Mouse (Mus musculus) MEL (cell line): ENCODE data around the gene Lpxn. TPM values are rescaled to one million over a fixed set of nuclear protein-coding genes. Genes with fewer than 3 reads are reported as not detected.

ENCODE experiments used
- DNase-seq: peaks from one replicate; pipeline ENCODE4 v3.0.0; 2011; ENCODE audit warnings: low read depth, low spot score
- H3K27ac ChIP-seq: 2 replicates; pipeline ENCODE4 v1.5.1; 2012; ENCODE audit warnings: low read depth, mild to moderate bottlenecking, control low read depth, low read length, moderate library complexity; ENCODE audit not compliant: control insufficient read depth
- H3K27me3 ChIP-seq, 2 experiments: fragments of 150-350 bp in 1 of 2; sonication (generic) in 1 of 2; 2 replicates each; pipeline ENCODE4 v1.6.1; 2012; ENCODE audit warnings: low read length in 2 of 2, mild to moderate bottlenecking in 2 of 2, improper control_type of control experiment in 1 of 2, moderate library complexity in 1 of 2; ENCODE audit not compliant: insufficient read depth in 2 of 2, control insufficient read depth in 1 of 2
- H3K36me3 ChIP-seq, 2 experiments: 2 replicates each; pipeline ENCODE4 v1.6.1; 2012 to 2014; ENCODE audit warnings: low read length in 2 of 2, improper control_type of control experiment in 1 of 2, inconsistent platforms in 1 of 2, mild to moderate bottlenecking in 1 of 2; ENCODE audit not compliant: insufficient read depth in 2 of 2, control insufficient read depth in 1 of 2
- H3K4me1 ChIP-seq, 2 experiments: fragments of 150-350 bp in 1 of 2; sonication (generic) in 1 of 2; 2 replicates each; pipeline ENCODE4 v1.6.1; 2012; ENCODE audit warnings: low read length in 2 of 2, improper control_type of control experiment in 1 of 2, mild to moderate bottlenecking in 1 of 2; ENCODE audit not compliant: insufficient read depth in 2 of 2, control insufficient read depth in 1 of 2
- H3K4me3 ChIP-seq, 2 experiments: fragments of 150-350 bp in 1 of 2; sonication (generic) in 1 of 2; 2 replicates each; pipeline ENCODE4 v1.5.1; 2012; ENCODE audit warnings: low read depth in 2 of 2, low read length in 2 of 2, mild to moderate bottlenecking in 2 of 2, moderate library complexity in 2 of 2, control low read depth in 1 of 2, improper control_type of control experiment in 1 of 2; ENCODE audit not compliant: control insufficient read depth in 1 of 2, insufficient read depth in 1 of 2
- H3K79me2 ChIP-seq: 2 replicates; pipeline ENCODE4 v1.6.1; 2012; ENCODE audit warnings: mild to moderate bottlenecking, low read length, moderate library complexity; ENCODE audit not compliant: control insufficient read depth, poor library complexity, insufficient read depth
- H3K9ac ChIP-seq: 2 replicates; pipeline ENCODE4 v1.6.1; 2012; ENCODE audit warnings: low read depth, mild to moderate bottlenecking, control low read depth, low read length, moderate library complexity; ENCODE audit not compliant: control insufficient read depth, poor library complexity, severe bottlenecking
- H3K9me3 ChIP-seq: fragments of 150-350 bp; sonication (generic); replicated peaks from 2 replicates; pipeline ENCODE4 v1.6.1; 2012; ENCODE audit warnings: mild to moderate bottlenecking, low read length, improper control_type of control experiment, moderate library complexity; ENCODE audit not compliant: insufficient read depth
- BHLHE40 ChIP-seq: IDR thresholded peaks from 2 replicates; pipeline ENCODE4 v1.6.1; 2012; ENCODE audit warnings: low read depth, mild to moderate bottlenecking, inconsistent platforms, low read length, improper control_type of control experiment, borderline replicate concordance
- CHD1 ChIP-seq: IDR thresholded peaks from 2 replicates; pipeline ENCODE4 v1.6.1; 2012; ENCODE audit warnings: low read depth, mild to moderate bottlenecking, inconsistent platforms, low read length, improper control_type of control experiment
- CHD2 ChIP-seq: IDR thresholded peaks from 2 replicates; pipeline ENCODE4 v1.6.1; 2011; ENCODE audit warnings: low read length, improper control_type of control experiment
- EP300 ChIP-seq, 2 experiments: IDR thresholded peaks; 2 replicates each; pipeline ENCODE4 v1.6.1; 2011; ENCODE audit warnings: improper control_type of control experiment in 2 of 2, low read length in 2 of 2, low read depth in 1 of 2, mild to moderate bottlenecking in 1 of 2
- ETS1 ChIP-seq: IDR thresholded peaks from 2 replicates; pipeline ENCODE4 v1.6.1; 2012; ENCODE audit warnings: low read depth, mild to moderate bottlenecking, inconsistent platforms, low read length, improper control_type of control experiment, moderate library complexity
- GABPA ChIP-seq: IDR thresholded peaks from 2 replicates; pipeline ENCODE4 v1.6.1; 2012; ENCODE audit warnings: low read depth, mild to moderate bottlenecking, inconsistent platforms, low read length, improper control_type of control experiment, moderate library complexity
- HCFC1 ChIP-seq: IDR thresholded peaks from 2 replicates; pipeline ENCODE4 v1.6.1; 2012; ENCODE audit warnings: low read depth, mild to moderate bottlenecking, inconsistent platforms, low read length, improper control_type of control experiment, moderate library complexity
- MAFK ChIP-seq: IDR thresholded peaks from 2 replicates; pipeline ENCODE4 v1.6.1; 2011; ENCODE audit warnings: low read depth, mild to moderate bottlenecking, low read length, improper control_type of control experiment, borderline replicate concordance
- MAX ChIP-seq: IDR thresholded peaks from 2 replicates; pipeline ENCODE4 v1.6.1; 2011; ENCODE audit warnings: low read length, improper control_type of control experiment
- MEF2A ChIP-seq: IDR thresholded peaks from 2 replicates; pipeline ENCODE4 v1.6.1; 2014; ENCODE audit warnings: low read depth, mild to moderate bottlenecking, inconsistent platforms, low read length, improper control_type of control experiment; ENCODE audit not compliant: poor library complexity, insufficient replicate concordance, severe bottlenecking; ENCODE audit errors: extremely low read depth
- MYB ChIP-seq: IDR thresholded peaks from 2 replicates; pipeline ENCODE4 v1.6.1; 2011; ENCODE audit warnings: mild to moderate bottlenecking, low read depth, low read length, improper control_type of control experiment
- POLR2AphosphoS2 ChIP-seq: IDR thresholded peaks from 2 replicates; pipeline ENCODE4 v1.6.1; 2011; ENCODE audit warnings: low read length, improper control_type of control experiment
- POLR2AphosphoS5 ChIP-seq: IDR thresholded peaks from 2 replicates; pipeline ENCODE4 v1.6.1; 2012; ENCODE audit warnings: low read depth, borderline replicate concordance, mild to moderate bottlenecking, inconsistent platforms, low read length, moderate library complexity, mixed read lengths
- RAD21 ChIP-seq: IDR thresholded peaks from 2 replicates; pipeline ENCODE4 v1.6.1; 2011; ENCODE audit warnings: mild to moderate bottlenecking, low read depth, low read length, improper control_type of control experiment
- SMC3 ChIP-seq: IDR thresholded peaks from 2 replicates; pipeline ENCODE4 v1.6.1; 2011; ENCODE audit warnings: low read depth, low read length, improper control_type of control experiment
- TAL1 ChIP-seq: IDR thresholded peaks from 2 replicates; pipeline ENCODE4 v1.6.1; 2012; ENCODE audit warnings: mild to moderate bottlenecking, inconsistent platforms, low read length, moderate library complexity, mixed read lengths
- TBP ChIP-seq: IDR thresholded peaks from 2 replicates; pipeline ENCODE4 v1.8.0; 2011; ENCODE audit warnings: low read depth, low read length, improper control_type of control experiment
- UBTF ChIP-seq: IDR thresholded peaks from 2 replicates; pipeline ENCODE4 v1.6.1; 2012; ENCODE audit warnings: low read depth, mild to moderate bottlenecking, inconsistent platforms, low read length, improper control_type of control experiment, moderate library complexity, borderline replicate concordance; ENCODE audit not compliant: insufficient read depth
- USF1 ChIP-seq: IDR thresholded peaks from 2 replicates; pipeline ENCODE4 v1.6.1; 2014; ENCODE audit warnings: low read depth, mild to moderate bottlenecking, inconsistent platforms, low read length, improper control_type of control experiment, moderate library complexity
- ZC3H11A ChIP-seq: IDR thresholded peaks from 2 replicates; pipeline ENCODE4 v1.6.1; 2012; ENCODE audit warnings: low read depth, mild to moderate bottlenecking, inconsistent platforms, low read length, improper control_type of control experiment
- ZMIZ1 ChIP-seq: IDR thresholded peaks from 2 replicates; pipeline ENCODE4 v1.6.1; 2012; ENCODE audit warnings: low read depth, mild to moderate bottlenecking, inconsistent platforms, low read length, improper control_type of control experiment, moderate library complexity
- ZNF384 ChIP-seq: IDR thresholded peaks from 2 replicates; pipeline ENCODE4 v1.6.1; 2012; ENCODE audit warnings: low read depth, mild to moderate bottlenecking, inconsistent platforms, low read length, improper control_type of control experiment
- polyA plus RNA-seq, 2 experiments: library from polyadenylated mRNA; stranded (reverse) in 1 of 2; unstranded in 1 of 2; fragments of >175 nt in 1 of 2; fragments of >200 nt in 1 of 2; gene quantifications; 2 replicates each; pipeline versions ENCODE4 v1.2.1 to v1.2.4; 2012; ENCODE audit warnings: low replicate concordance in 2 of 2, low read depth in 1 of 2; ENCODE audit not compliant: insufficient read length in 2 of 2, insufficient read depth in 1 of 2, missing spikeins in 1 of 2
- total RNA-seq: library from RNA; depleted of rRNA; stranded (reverse); fragments of 300-350 nt; gene quantifications from 2 replicates; pipeline ENCODE4 v1.2.3, GENCODE M21; 2012

Gene Lpxn
- total and polyA plus RNA-seq, 3 experiments = 9.9 to 12.3 TPM; not detected in 1

DNA sequence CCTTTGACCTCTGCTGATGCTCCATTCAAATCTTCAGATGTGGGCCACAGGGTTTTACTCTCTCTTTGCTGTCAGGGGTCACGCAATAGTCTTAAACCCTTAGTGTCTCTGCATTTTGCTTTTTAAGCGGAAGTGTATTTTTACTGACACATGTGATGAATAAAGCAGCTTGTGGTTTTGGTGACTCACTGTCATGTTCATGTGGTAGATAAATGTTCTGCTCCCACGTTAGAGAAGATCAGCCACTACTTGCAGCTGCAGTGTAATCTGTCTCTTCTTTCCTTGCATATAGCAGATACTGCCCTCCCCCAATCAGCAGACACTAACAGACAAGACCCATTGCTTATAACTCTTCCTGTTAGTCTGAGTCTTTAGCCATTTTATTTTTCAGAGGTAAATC lies 37.6 kb downstream of the Lpxn start (continued):
- peak; percentile 86 for TF ChIP-seq TAL1
- TF ChIP-seq MAX = peak; percentile 92
- TF ChIP-seq ZNF384 = 0 out of 2 replicates have a peak, but pooled peaks have one; percentile 54
- no peak for TF ChIP-seq UBTF
- TF ChIP-seq SMC3 = peak; percentile 27; the same call in 1 of the 2 replicates
- TF ChIP-seq MEF2A = peak; percentile 82; the same call in 1 of the 2 replicates
- no peak; the same call in 1 of the 2 replicates for TF ChIP-seq RAD21
- TF ChIP-seq EP300 (IDR thresholded peaks at IDR 0.05; ENCODE audit: low read depth in 1 of 2, low read length in 2 of 2) = peak; percentile 99 to 100
- TF ChIP-seq CHD1 = 0 out of 2 replicates have a peak, but pooled peaks have one; percentile 53
- TF ChIP-seq POLR2AphosphoS5 = no peak
- peak; percentile 42; the same call in 1 of the 2 replicates for TF ChIP-seq ZMIZ1
- TF ChIP-seq ZC3H11A = no peak
- peak; percentile 100 for TF ChIP-seq ETS1
- peak; percentile 96 for TF ChIP-seq BHLHE40
- TF ChIP-seq MAFK = peak; percentile 92
- TF ChIP-seq TBP = 0 out of 2 replicates have a peak, but pooled peaks have one; percentile 42
- peak; percentile 70 for TF ChIP-seq USF1
- peak; percentile 56 for TF ChIP-seq MYB

- no peaks in the 10 kb centered on the region for H3K79me2 ChIP-seq
- no peak for DNase-seq
- TF ChIP-seq TBP = no peak
- peaks cover 2 to 8% of the 10 kb centered on the region in 2 experiments; a peak in 3 of 4 replicates for H3K4me1 ChIP-seq
- no peaks in the 10 kb centered on the region for H3K9me3 ChIP-seq
- H3K9ac ChIP-seq = no peak overlapping the region
- peaks cover 0 to 16% of the 10 kb centered on the region in 2 experiments; a peak in 2 of 4 replicates for H3K36me3 ChIP-seq
- no peak overlapping the region for H3K4me3 ChIP-seq
- H3K27me3 ChIP-seq = no peaks in the 10 kb centered on the region
- H3K27ac ChIP-seq = no peak overlapping the region
These were observed 42.5 kb downstream of the Lpxn start for GRCm38 (mm10) chr19:12838507-12838906.

DNA sequence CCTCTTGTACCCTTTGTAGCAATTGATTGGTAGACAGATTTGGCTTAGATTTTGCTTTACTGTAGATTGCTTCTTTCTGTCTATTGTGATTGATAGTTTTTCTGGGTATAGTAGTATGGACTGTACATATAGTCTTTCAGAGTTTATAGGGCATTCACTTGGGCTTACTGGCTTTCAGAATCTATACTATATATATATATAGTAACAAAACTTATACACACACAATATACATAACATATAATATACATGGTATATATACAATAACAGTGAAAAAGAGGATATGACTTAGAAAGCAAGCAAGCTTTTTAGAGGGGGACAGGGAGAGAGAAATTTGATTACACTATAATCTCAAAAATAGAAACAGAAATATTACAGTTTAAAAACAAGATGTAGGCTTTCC lies 50.4 kb downstream of the Lpxn start, which contains the start of gene Gm5244:
TSS of gene Gm5244 (plus strand) at position 301 of the 400 bp plus-strand sequence.
- TF ChIP-seq TAL1 (no peak), HCFC1 (no peak), TBP (no peak), CHD2 (no peak), POLR2AphosphoS2 (no peak), MYB (no peak), GABPA (no peak)
- no peak within 1 kb of the TSS for H3K4me3 ChIP-seq
- no peak within 1 kb of the TSS for H3K27ac ChIP-seq
- no peaks in the 10 kb centered on the region for H3K36me3 ChIP-seq
- H3K4me1 ChIP-seq = no peaks in the 10 kb centered on the region
- H3K9ac ChIP-seq = no peak within 1 kb of the TSS
- no peaks in the 10 kb centered on the region for H3K79me2 ChIP-seq
- H3K27me3 ChIP-seq = no peaks in the 10 kb centered on the region
- H3K9me3 ChIP-seq = no peaks in the 10 kb centered on the region
- no peak for DNase-seq
